Mouse (Mus musculus) liver, adult 2 months (tissue): Measurements from ENCODE around the gene Dpp8.

Experiments used
- CTCF ChIP-seq: fragments of 200-500 bp; IDR thresholded peaks from 2 replicates; pipeline ENCODE4 v1.5.1; 2011; ENCODE audit warnings: low read depth, low read length, control low read depth
- POLR2A ChIP-seq: fragments of 200-500 bp; IDR thresholded peaks from 2 replicates; pipeline ENCODE4 v1.6.1; 2011; ENCODE audit warnings: low read length, control low read depth; ENCODE audit not compliant: insufficient read depth; ENCODE audit errors: extremely low read depth

DNA sequence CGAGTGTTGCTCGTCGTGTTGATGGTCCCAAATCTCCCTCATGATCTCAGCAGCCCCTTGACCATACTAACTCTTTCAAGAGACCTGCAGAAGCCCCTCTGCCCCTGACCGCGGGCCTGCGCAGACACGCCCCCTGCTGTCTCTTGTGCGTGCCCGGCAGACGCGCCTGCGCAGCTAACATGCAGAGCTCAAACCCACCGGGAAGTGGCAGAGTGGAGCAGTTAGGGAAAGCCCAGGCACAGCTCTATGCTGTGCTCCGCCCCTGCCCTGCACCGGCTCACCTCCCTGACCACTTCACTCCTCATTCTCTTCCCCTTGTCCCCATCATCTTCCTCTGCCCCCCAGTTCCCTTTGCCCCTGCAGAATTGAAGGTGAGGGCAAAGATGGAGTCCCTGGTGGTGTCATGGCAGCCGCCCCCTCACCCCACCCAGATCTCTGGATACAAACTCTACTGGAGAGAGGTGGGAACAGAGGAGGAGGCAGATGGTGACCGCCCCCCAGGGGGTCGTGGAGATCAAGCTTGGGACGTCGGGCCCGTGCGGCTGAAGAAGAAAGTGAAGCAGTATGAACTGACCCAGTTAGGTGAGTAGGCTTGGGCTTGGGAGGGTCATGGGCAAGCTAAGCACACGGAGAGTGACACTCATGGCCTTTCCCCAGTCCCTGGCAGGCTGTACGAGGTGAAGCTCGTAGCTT lies 96.1 kb downstream of the Dpp8 start:
- no peak for TF ChIP-seq CTCF
- no peak for TF ChIP-seq POLR2A
